Mouse (Mus musculus) right cerebral cortex, postnatal 25 days (tissue): ENCODE results near the gene Tnfrsf1b.

Experiments used
- DNase-seq: peaks from one replicate; pipeline ENCODE4 v3.0.0; 2022

Tnfrsf1b gene

GRCm38 (mm10) chr4:145256144-145256543, 9.5 kb upstream of the Tnfrsf1b start:
- no peak for DNase-seq

GRCm38 (mm10) chr4:145254418-145254817, 7.7 kb upstream of the Tnfrsf1b start:
- no peak for DNase-seq

- no peak for DNase-seq
These were observed 5.9 kb upstream of the Tnfrsf1b start for GRCm38 (mm10) chr4:145252611-145253010.

GRCm38 (mm10) chr4:145251546-145251945, 4.9 kb upstream of the Tnfrsf1b start:
- no peak for DNase-seq

GRCm38 (mm10) chr4:145250002-145250401, 3.3 kb upstream of the Tnfrsf1b start:
- no peak for DNase-seq

GRCm38 (mm10) chr4:145247556-145247955, 886 bp upstream of the Tnfrsf1b start:
- no peak for DNase-seq

- no peak for DNase-seq
These were observed 1.1 kb downstream of the Tnfrsf1b start for GRCm38 (mm10) chr4:145245581-145245980.

- no peak for DNase-seq
These were observed 2.0 kb downstream of the Tnfrsf1b start for GRCm38 (mm10) chr4:145244676-145245075.

- DNase-seq: no peak
These were observed 3.8 kb downstream of the Tnfrsf1b start for GRCm38 (mm10) chr4:145242719-145243350.

- no peak for DNase-seq
These were observed 5.9 kb downstream of the Tnfrsf1b start for GRCm38 (mm10) chr4:145240723-145241231.

- no peak for DNase-seq
These were observed 7.4 kb downstream of the Tnfrsf1b start for GRCm38 (mm10) chr4:145239049-145239830.

- no peak for DNase-seq
These were observed 10.6 kb downstream of the Tnfrsf1b start for GRCm38 (mm10) chr4:145236027-145236426.

- DNase-seq: no peak
These were observed 13.0 kb downstream of the Tnfrsf1b start for GRCm38 (mm10) chr4:145233487-145234228.

- DNase-seq: no peak
These were observed 14.9 kb downstream of the Tnfrsf1b start for GRCm38 (mm10) chr4:145231732-145232131.

GRCm38 (mm10) chr4:145230647-145231046, 16.0 kb downstream of the Tnfrsf1b start:
- no peak for DNase-seq

GRCm38 (mm10) chr4:145229524-145230163, 17.0 kb downstream of the Tnfrsf1b start:
- no peak for DNase-seq

- no peak for DNase-seq
These were observed 17.6 kb downstream of the Tnfrsf1b start for GRCm38 (mm10) chr4:145229051-145229450.

- no peak for DNase-seq
These were observed 22.1 kb downstream of the Tnfrsf1b start for GRCm38 (mm10) chr4:145224613-145225012.

GRCm38 (mm10) chr4:145222064-145222463, 24.6 kb downstream of the Tnfrsf1b start:
- no peak for DNase-seq

GRCm38 (mm10) chr4:145221379-145221778, 25.3 kb downstream of the Tnfrsf1b start:
- no peak for DNase-seq

GRCm38 (mm10) chr4:145220001-145220400, 26.7 kb downstream of the Tnfrsf1b start:
- DNase-seq: no peak

GRCm38 (mm10) chr4:145219240-145219985, 27.3 kb downstream of the Tnfrsf1b start:
- DNase-seq: no peak
